Mouse (Mus musculus): Measurements from ENCODE around the gene Cdc42bpb.

Gene Cdc42bpb

DNA sequence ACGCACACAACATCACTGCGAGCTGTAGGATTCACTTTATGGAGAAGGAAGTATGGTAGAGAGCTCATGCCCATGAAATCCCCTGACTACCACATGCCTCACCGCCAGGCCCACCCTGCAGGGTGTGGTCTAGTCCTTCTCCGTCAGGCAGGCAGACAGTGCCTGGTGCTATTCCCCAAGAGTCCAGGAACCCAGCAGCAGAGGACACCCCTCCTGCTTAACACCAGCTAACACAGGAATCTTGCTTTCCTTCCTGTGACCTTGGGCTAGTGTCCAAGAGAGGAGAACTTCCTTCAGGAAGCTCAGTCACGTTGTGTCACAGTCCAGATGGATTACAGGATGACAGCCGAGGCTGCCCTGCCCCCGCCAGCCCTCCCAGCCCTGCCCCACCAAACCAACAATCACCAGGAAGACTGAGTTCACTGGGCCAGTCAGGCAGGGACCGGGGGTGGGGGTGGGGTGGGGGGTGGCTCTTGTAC, 9.2 kb upstream of the Cdc42bpb start:
- no peak for DNase-seq (ENCODE audit: low spot score in 2 of 2)

DNA sequence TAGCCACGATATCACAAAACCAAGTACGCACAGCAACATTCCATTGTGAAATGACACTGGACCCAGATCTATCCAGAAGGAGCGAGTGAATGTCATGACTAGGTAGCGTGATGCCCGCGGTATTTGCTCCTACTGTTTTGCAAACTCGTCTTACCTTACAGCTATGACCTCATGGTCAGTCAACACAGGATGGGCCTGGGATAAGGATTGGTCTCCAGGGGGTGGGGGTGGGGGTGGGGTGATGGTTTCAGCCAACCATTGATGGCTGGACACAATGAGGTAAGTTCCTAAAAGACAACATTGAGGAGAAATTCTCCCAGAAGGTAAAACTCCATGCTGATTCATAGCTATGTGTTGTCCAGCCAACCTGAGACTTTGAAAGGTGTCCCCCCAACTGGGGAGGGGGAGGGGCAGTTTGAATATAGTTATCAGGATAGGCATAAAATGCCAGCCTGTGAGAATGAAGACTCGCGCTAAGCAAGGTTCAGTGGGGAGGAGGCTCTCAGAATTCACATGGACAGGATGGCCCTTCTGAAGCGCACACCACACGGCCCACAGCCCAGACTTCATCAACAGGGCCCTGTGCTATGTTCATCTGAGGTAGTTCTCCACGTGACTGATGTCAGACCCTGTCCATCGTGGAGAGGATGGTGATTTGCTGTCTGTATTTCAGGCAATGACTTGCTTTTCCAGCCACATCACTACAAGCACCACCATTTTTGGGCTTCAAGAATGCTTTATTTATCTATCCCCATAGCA, 8.5 kb upstream of the Cdc42bpb start:
- no peak for DNase-seq (ENCODE audit: low spot score in 2 of 2)

DNA sequence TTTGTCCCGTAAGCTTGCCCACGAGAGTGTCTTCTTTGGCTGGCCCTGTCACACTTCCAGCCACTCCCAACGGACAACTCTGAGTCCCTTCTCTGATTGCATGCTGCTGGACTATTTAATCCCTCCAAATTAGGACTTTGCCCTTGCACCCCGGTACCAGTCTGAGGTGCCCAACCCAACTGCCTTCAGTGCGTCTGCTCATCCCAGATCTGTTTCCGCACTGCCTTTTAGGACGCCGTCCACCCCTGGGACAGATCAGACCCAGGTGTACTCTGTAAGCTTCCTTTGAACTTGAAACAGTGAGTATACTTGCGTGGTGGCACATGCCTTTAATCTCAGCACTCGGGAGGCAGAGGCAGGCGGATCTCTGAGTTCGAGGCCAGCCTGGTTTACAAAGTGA, 1.3 kb upstream of the Cdc42bpb start:
- no peak for DNase-seq (ENCODE audit: low spot score in 2 of 2)

DNA sequence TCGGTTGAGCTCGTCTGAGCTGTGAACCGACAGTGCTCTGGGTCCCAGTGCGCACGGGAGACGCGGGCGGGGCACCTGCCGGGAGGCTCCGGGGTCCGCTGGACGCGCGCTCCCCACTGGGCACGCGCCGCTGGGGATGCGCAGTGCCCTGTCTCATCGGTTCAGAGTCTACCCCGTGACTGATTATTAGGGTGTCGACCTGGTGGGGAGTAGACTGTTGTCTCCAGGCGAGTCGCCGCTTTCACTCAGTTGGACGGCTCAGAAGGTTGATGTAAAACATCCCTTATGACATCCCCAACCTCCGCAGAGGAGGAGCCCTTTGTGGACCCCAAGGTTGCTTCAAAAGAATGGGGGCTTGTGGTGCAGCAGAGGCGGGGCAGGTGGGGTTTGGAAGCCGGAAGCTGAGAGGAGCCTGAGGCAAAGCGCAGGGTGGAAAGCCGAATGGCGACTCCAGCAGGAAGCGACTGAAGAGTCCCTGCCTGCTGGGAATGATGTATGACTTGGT, 520 bp upstream of the Cdc42bpb start:
- DNase-seq (ENCODE audit: low spot score in 2 of 2) = no peak

DNA sequence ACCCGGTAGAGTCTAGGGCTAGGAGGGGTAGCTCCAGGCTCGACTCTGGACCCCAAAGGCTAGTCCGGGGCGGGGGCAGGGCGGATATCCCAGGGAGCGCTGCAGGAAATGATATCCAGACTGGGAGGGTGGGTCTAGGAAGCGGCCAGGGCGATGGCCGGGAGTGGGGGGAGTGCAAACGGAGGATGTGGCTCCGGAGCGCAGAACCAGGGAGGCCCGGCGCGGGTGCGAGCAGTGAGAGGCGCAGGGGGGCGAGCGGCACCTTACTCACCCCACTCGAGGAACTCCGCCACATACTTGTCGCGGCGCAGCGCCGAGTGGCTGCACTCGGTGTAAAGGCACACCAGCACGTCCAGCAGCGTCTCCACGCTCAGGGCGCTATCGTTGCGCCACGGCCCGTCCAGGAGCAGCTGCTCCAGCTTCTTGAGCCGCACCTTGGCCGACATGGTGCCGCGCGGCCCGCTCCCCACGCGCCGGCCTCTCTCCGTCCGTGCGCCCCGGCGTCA, 639 bp downstream of the Cdc42bpb start:
- DNase-seq (ENCODE audit: low spot score in 2 of 2) = peak in 1 of 2 experiments; percentile 28

DNA sequence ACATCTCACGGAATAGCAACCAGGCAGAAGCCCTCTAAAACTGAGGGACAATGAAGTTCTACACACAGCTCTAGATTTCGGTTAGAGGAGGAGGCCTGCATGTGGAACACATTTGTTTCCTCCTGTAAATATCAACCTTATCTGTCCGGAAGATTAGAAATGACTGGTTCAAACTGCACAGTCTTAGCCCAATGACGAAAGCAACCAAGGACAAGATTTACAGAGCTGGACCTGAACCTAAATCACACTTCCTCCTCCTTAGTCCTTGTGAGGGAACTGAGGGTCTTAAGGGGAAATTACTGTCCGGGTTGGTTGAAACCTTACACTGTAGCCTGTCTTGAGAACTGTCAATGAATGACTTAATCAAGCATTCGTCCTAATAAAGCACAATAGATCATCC, 1.5 kb downstream of the Cdc42bpb start:
- DNase-seq (ENCODE audit: low spot score in 2 of 2) = no peak

DNA sequence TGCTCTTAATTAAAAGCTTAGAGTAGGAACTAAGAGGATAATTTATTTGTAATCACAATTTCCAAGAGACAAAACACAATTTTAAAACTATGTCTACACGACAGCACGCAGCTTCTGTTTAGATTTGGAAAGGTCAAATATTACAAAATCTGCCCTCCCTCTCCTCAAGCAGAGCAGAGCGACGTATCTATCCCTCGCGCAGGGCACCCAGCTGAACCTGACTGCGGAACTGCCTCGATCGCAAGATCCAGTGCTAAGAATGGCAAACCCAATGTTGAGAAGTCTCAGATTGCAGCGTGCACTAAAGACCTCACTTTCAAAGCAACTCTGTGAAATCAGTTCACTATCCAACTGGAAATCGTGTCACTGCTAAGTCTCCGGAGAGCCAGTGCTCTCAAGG, 2.0 kb downstream of the Cdc42bpb start:
- DNase-seq (ENCODE audit: low spot score in 2 of 2) = no peak

DNA sequence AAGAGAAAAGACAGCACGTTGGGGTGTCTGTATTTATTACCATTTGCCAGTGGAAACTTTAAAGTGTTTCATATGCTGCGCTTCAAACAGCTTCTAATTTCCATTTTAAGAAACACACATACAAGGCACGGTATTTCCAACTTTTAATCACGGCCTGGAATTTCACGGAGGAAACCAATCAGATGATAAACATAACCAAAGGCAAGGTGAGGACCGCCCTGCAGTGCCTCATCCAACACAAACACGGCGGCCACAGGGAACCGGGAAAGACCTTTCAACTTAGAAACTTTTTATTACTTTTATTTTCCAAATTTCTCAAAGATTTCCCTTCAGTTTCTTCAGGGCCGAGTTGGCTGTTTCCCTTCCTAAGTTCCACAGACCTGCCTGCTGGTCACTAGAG, 2.8 kb downstream of the Cdc42bpb start:
- DNase-seq (ENCODE audit: low spot score in 2 of 2) = no peak

DNA sequence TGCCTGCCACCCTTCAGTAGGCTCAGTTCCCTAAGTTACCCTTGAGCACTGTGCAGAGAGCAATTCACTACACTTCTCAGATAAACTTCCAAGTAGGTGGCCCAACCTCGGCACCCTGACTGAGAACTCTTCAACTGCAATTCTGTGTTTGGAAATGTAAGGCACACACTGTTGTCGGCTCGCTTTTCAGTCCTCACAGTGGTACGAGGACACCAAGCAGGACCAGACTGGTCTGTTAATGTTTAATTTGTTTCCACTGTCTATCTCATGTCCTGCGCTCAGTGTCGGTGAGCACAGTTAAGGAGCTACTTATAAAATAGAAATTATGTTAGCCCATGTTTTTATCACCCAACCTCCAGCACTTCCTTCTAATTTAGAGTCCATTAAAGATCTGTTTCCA, 4.1 kb downstream of the Cdc42bpb start:
- no peak for DNase-seq (ENCODE audit: low spot score in 2 of 2)

DNA sequence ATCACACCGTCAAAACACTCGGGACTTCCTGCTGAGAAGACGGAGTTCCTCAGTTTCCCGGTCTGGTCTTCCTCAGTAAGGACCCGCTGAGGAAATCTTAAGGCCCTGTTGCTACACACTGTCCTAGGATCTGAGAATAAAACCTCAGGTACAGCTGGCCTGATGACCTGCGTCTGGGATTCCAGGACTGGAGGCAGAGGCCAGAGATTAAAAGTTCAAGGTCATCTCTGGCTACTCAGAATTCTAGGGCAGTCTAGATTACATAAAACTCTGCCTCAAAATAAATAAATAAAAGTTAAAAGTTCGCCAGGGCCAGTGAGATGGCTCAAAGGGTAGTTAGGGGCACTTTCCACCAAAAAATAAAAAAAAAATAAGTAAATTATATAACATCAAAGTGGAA, 5.6 kb downstream of the Cdc42bpb start:
- no peak for DNase-seq (ENCODE audit: low spot score in 2 of 2)

DNA sequence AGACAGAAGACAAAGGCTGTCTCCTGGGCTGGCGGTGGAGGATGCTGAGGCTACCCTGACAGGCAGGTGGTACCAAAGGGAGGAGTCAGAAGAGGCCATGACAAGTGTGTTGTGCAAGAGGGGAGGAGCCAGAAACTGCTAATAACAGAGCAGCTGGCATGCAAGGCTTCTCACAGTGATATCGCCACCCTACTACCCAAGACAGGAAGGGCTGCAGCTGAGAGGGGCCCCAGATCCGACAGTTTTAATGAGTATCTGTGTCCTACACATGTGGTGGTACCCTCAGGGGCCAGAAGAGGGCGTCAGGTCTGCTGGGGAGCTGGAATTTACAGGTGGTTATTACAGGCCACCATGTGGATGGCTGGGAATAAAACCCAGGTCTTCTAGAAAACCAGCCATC, 7.3 kb downstream of the Cdc42bpb start:
- no peak for DNase-seq (ENCODE audit: low spot score in 2 of 2)

DNA sequence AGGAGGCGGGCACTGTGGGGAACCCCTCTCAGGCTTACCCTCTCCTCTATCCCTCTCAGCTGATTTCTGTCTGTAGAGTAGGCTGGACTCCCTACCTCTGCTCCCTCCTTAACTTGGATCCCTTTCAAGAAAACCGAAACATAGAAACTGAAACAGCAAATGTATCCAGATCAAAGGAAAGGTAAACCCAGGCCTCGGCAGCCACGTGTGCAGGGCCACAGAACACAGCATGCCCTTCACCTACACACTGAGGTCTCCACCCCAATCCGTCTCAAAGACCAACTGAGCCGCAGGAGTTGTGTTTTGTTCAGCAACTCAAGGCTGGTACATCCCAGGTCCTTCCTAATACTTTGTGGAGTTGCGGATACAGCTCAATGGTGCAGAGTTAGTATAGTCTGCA, 10.5 kb downstream of the Cdc42bpb start:
- DNase-seq (ENCODE audit: low spot score in 2 of 2) = no peak

DNA sequence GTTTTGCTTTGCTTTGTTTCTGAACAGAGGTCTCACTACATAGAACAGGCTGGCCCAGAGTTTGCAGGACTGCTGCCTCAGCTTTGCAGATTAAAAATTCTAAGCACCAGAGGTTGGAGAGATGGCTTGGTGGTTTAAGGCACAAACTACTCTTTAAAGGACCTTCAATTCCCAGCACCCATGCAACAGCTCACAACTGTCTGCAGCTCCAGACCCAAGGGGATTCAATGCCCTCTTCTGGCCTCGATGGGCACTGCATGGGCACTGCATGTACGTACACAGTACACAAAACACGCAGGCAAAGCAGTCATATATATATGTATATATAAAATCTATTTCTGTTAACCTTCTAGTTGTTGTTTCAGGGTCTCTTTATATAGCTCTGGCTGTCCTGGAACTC, 13.3 kb downstream of the Cdc42bpb start:
- no peak for DNase-seq (ENCODE audit: low spot score in 2 of 2)

DNA sequence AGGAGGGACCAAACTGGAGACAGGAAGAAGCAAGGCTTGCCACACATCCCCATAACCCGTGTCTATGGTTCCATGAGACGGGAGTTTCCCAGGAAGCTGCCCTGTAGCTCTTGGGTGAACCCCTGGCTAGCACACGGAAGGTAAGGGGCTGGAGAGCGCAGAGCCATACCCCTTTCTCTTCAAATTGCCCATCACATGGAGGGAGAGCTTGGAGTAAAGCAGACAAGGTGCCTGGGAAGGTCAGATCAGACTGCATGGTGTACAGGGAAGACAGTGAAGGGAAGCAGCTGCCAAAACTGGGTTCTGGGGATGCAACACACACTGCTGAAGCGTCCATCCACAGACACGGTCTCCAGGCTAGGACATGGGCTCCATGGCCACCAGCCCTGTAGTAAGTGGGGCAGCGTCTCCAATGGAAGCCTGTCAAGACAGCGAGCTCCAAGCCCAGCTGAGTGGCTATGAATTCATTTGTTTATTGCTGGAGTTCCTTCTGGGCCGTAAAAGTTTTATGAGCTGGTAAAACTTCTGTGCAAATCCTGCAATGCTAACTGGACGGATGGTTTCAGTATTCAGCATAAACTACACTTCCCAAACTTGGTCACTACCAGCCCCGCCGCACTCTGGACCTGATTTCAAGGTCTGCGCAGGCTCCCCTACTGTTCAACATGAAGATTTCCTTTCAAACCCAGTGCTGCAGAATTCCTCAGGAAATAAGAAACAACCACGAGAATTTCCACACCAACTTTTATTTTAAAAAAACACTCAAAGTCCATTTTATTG, 16.0 kb downstream of the Cdc42bpb start:
- no peak for DNase-seq (ENCODE audit: low spot score in 2 of 2)

DNA sequence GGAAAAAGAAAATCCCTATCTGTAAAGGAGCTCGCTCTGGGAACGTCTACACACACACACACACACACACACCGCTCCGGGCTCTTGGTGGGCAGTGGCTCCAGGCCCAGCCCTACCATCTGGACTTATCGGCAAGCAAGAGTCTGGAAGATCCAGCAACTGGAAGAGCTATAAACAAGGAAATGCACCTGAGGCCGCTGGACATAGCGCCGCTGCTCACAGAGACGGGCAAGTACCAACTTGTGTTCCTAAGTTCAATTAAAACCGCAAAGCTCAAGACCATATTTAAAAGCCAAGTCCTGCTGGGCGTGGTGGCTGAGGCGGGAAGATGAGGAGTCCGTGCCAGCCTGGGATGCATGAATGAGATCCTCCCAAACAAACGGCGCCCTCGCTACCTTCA, 16.8 kb downstream of the Cdc42bpb start:
- no peak for DNase-seq (ENCODE audit: low spot score in 2 of 2)

DNA sequence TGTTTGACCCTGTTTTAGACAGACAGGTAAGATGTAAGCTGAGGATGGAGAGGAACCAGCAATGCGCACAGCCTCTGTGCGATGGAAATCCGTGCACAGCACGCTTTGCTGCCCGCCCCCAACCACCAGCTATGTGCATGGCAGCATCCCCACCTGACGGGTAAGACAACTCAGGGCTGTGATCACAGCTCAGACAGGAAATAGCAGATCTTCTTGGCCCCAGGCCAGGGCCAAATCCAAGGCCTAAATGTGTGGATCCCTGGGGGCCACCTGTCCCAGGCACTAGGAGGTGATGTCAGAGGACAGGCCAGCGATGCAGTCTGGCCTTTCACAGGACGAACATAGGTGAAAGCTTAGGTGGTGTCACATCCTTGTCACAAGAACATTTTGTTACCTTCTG, 21.3 kb downstream of the Cdc42bpb start:
- no peak for DNase-seq (ENCODE audit: low spot score in 2 of 2)

DNA sequence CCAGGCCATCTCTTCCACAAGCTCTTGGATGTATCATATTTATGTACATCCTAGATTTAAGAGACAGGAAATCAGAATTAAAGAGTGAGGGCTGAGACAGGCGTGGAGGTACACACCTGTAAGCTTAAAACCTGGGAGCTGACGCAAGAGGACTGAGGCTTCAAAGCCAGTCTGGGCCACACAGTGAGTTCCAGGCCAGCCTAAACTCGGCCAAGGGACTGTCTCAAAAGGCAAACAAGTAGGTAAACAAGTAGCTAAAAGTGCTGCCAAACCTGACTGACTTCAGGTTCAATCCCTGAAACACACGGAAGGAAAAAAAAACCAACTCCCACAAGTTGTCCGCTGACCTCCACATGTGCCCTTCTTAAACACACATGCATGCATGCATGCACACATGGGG, 23.4 kb downstream of the Cdc42bpb start:
- DNase-seq (ENCODE audit: low spot score in 2 of 2) = no peak

DNA sequence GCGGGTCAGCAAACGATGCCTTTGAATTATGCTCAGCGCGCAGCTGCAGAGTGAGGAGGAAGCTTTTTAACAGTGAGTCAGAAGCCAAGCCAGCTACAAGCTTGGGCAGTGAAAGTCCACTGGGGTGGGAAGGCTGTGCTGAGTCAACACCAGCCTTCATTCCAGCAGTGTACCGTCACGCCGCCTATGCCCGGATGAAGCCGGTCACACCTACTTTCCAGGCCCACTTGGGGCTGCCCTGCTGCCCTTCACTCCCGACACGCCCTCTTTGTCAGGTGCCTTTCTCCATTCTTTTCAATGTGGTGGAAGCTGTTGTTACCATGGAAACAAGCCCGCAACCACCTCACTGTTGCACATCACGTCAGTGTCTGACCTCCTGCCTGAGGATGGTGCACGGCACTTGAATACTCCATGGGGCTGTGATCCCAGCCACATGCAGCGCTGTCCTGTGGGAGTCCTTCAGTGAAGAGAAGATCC, 24.0 kb downstream of the Cdc42bpb start:
- no peak for DNase-seq (ENCODE audit: low spot score in 2 of 2)

DNA sequence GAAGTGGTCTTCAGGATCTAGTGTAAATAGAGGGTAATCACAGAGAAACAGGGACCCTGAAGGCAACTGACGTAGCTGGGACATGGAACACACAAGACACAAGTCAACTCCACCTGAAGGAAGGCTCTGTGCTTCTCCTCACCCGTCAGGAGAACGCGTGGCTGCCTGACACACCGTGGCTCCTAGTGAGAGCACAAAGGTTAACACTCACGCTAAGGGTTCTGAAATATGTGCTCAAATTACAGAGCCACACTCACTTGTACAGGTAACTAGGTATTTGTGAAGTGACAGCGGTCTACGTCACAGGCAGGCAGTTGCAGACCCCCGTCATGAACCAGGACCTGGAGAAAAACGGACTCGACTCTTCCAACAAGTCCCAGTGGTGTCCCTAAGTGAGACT, 24.5 kb downstream of the Cdc42bpb start:
- no peak for DNase-seq (ENCODE audit: low spot score in 2 of 2)

DNA sequence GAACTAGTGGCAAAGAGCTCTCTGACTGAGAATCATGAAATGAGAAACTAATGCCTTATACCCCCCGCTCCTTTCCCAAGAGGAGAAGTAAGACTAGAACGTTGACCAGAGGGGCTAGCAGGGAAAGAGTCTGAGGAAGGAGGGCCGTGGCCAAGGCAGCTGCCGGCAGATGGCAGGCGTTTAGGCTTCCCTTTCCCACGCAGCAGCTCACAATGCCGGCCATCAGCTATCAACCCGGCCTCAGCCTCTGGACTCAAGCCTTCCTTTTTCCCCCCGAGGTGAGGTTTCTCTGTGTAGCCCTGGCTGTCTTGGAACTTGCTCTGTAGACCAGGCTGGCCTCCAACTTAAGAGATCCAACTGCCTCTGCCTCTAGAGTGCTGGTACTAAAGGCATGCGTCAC, 25.0 kb downstream of the Cdc42bpb start:
- no peak for DNase-seq (ENCODE audit: low spot score in 2 of 2)

DNA sequence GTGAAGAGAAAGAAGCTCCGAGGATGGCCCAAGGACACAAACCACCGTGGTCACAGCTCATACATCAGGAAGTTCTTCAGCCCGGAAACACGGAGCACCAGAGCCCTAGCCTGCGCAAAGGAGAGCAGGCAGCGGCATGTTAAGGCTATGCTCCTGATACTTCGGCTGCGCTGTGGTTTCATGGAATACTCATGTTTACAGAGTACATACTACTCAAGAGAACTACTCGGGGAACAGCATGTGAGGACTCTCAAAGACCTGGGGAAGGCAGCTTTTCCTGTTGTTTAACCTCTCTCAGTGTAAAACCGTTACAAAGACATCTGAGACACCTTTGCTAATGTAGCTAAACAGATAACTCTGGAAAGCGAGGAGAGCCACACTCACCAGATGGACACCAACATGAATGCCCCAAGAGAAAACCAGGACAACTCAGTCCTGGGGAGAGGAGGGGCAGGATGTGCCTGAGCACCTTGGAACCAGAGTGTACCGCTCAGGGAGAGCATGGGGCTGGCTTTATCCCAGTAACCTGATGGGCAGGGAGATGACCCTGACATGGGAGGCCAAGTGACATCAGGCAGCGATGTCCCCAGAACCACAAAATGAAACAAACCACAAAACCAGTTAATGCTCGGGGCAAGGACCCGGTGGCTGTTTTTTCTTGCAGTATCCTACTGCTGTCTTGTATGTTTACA, 27.8 kb downstream of the Cdc42bpb start:
- no peak for DNase-seq (ENCODE audit: low spot score in 2 of 2)

DNA sequence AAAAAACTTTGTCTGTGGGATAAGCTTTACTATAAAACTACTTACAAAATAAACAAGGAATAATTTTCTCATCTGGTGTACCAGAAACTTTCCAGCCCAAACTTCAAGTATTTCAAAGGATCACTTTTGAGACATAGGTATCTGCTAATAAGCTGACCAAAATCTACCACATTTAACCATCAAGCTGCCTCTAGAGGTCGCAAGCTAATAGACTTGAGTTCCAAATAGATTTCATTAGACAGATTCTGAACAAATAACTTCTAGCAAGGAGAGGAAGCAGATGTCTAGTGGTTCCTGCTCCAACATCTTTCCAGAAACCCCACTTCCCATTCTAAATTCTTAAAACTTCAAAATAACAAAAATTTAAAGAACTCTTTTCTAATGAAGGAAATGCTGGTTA, 33.6 kb downstream of the Cdc42bpb start:
- no peak for DNase-seq (ENCODE audit: low spot score in 2 of 2)

Measured in spleen, postnatal 10 days (tissue).